Mouse (Mus musculus) hindbrain, postnatal 0 days (tissue): Measurements from ENCODE around the gene Polg2. TPM values are rescaled to one million over a fixed set of nuclear protein-coding genes. Genes with fewer than 3 reads are reported as not detected.
A peak's percentile ranks its signal among the peaks of the same experiment; 100 is the strongest.

Source experiments
- ATAC-seq: fragments of 200-750 bp; cut with Nextera tagmentation; 2 replicates; pipeline ENCODE4 v1.8.0; 2017; ENCODE audit warnings: mild to moderate bottlenecking, moderate TSS enrichment, moderate library complexity
- DNase-seq: peaks from one replicate; pipeline ENCODE4 v3.0.0-alpha.2; 2015; ENCODE audit warnings: low spot score
- H3K27ac ChIP-seq: fragments of 300-500 bp; sonication (generic); 2 replicates; pipeline ENCODE4 v1.5.1; 2014; ENCODE audit warnings: mild to moderate bottlenecking
- H3K27me3 ChIP-seq: fragments of 300-500 bp; sonication (generic); 2 replicates; pipeline ENCODE4 v1.6.1; 2014; ENCODE audit warnings: low read length, mixed read lengths; ENCODE audit not compliant: insufficient read depth
- H3K36me3 ChIP-seq: fragments of 300-500 bp; sonication (generic); 2 replicates; pipeline ENCODE4 v1.6.1; 2014; ENCODE audit warnings: low read length, mixed read lengths; ENCODE audit not compliant: insufficient read depth
- H3K4me1 ChIP-seq: fragments of 300-500 bp; sonication (generic); 2 replicates; pipeline ENCODE4 v1.6.1; 2014; ENCODE audit warnings: antibody characterized with exemption, low read length, mixed read lengths; ENCODE audit not compliant: insufficient read depth
- H3K4me2 ChIP-seq: fragments of 300-500 bp; sonication (generic); 2 replicates; pipeline ENCODE4 v1.6.1; 2014; ENCODE audit warnings: low read depth, mild to moderate bottlenecking, low read length, moderate library complexity, mixed read lengths
- H3K4me3 ChIP-seq: fragments of 300-500 bp; sonication (generic); 2 replicates; pipeline ENCODE4 v1.5.1; 2014; ENCODE audit warnings: low read length
- H3K9ac ChIP-seq: fragments of 300-500 bp; sonication (generic); replicated peaks from 2 replicates; pipeline ENCODE4 v1.6.1; 2014; ENCODE audit warnings: mild to moderate bottlenecking, low read length, moderate library complexity, mixed read lengths
- H3K9me3 ChIP-seq: fragments of 300-500 bp; sonication (generic); 2 replicates; pipeline ENCODE4 v1.6.1; 2016; ENCODE audit warnings: low read length, mixed read lengths
- CTCF ChIP-seq: IDR thresholded peaks from 2 replicates; pipeline ENCODE4 v1.5.1; 2016; ENCODE audit warnings: antibody characterized with exemption, control low read depth, low read depth
- WGBS: fragments of 180-500 bp; shearing (Covaris S2); extraction: QIAGEN DNeasy Blood & Tissue Kit; methylation state at CpG from one replicate; pipeline ENCODE4 v1.1.7; 2014; 5-methylcytosine and 5-hydroxymethylcytosine counted together
- microRNA-seq, 2 experiments: library from miRNA; unstranded; fragments of <30 nt; microRNA quantifications; one replicate each; pipeline ENCODE4; 2016
- polyA plus RNA-seq: library from polyadenylated mRNA; unstranded; fragments of >200 nt; fragmentation: Nextera tagmentation; extraction: Ambion mirVana; gene quantifications from 2 replicates; pipeline ENCODE4 v1.2.1, GENCODE M21; 2015
- total RNA-seq: library from RNA; depleted of rRNA; stranded (reverse); fragments of >200 nt; gene quantifications from 2 replicates; pipeline ENCODE4 v1.2.3, GENCODE M21; 2014; rRNA removed

The Polg2 gene
- total and polyA plus RNA-seq, 2 experiments from 2014 or later, result 8.3 to 9.5 TPM

GRCm38 (mm10) chr11:106723611-106724125 is 55.7 kb downstream of the Polg2 start:
- DNase-seq (peak; percentile 32), ATAC-seq (no peak)
- H3K9me3 ChIP-seq, result no peaks in the 10 kb centered on the region
- 72% methylated on average over 15 of the region's 15 CpGs for WGBS
- TF ChIP-seq CTCF, result no peak
- 0 out of 2 replicates have a peak overlapping the region, but pooled peaks have one; percentile 10 for H3K4me2 ChIP-seq
- no peak overlapping the region for H3K27ac ChIP-seq
- H3K4me3 ChIP-seq, result no peak overlapping the region
- H3K36me3 ChIP-seq, result no peaks in the 10 kb centered on the region
- H3K9ac ChIP-seq, result no peak overlapping the region
- no peaks in the 10 kb centered on the region for H3K27me3 ChIP-seq
- no peaks in the 10 kb centered on the region for H3K4me1 ChIP-seq

GRCm38 (mm10) chr11:106722831-106723361 is 56.4 kb downstream of the Polg2 start:
- 21% methylated on average over 7 of the region's 7 CpGs for WGBS
- TF ChIP-seq CTCF, result no peak
- DNase-seq, result no peak
- H3K36me3 ChIP-seq, result no peaks in the 10 kb centered on the region
- H3K4me3 ChIP-seq, result no peak overlapping the region
- no peak for ATAC-seq
- no peaks in the 10 kb centered on the region for H3K27me3 ChIP-seq
- no peak overlapping the region for H3K27ac ChIP-seq
- H3K9me3 ChIP-seq, result no peaks in the 10 kb centered on the region
- no peak overlapping the region for H3K9ac ChIP-seq
- H3K4me1 ChIP-seq, result no peaks in the 10 kb centered on the region
- no peak overlapping the region for H3K4me2 ChIP-seq

- H3K27ac ChIP-seq, result no peak overlapping the region
Observed at GRCm38 (mm10) chr11:106720379-106720778, 59.0 kb downstream of the Polg2 start.

More at GRCm38 (mm10) chr11:106720379-106720778, 59.0 kb downstream of the Polg2 start:
- no peak overlapping the region for H3K4me3 ChIP-seq
- no peaks in the 10 kb centered on the region for H3K27me3 ChIP-seq
- H3K36me3 ChIP-seq, result no peaks in the 10 kb centered on the region
- no peaks in the 10 kb centered on the region for H3K9me3 ChIP-seq
- DNase-seq (no peak), ATAC-seq (no peak)
- no peak overlapping the region for H3K9ac ChIP-seq
- no peaks in the 10 kb centered on the region for H3K4me1 ChIP-seq
- H3K4me2 ChIP-seq, result no peak overlapping the region
- no peak for TF ChIP-seq CTCF
- WGBS, result 91% methylated on average over 8 of the region's 8 CpGs

Small RNAs within 50 kb of the gene (microRNA-seq; reads per million reads assigned to microRNA genes)
- gene Gm25994, result 0 reads per million in 2 experiments
- 6.9 to 11.1 reads per million in 2 experiments for gene Mir3064

Other genes starting within 250 kb of the Polg2 start
- gene Tex2, start 166.1 kb downstream of the Polg2 start, total RNA-seq, result 46.2 and 60.5 TPM in 2 replicates
- gene Tex2, start 166.1 kb downstream of the Polg2 start, polyA plus RNA-seq, result 30.0 and 30.8 TPM in 2 replicates
- 19.2 and 20.1 TPM in 2 replicates for gene Pecam1, start 28.9 kb downstream of the Polg2 start, total RNA-seq
- gene Pecam1, start 28.9 kb downstream of the Polg2 start, polyA plus RNA-seq, result 10.9 and 11.2 TPM in 2 replicates
- 0.40 TPM in 1 of 2 replicates, not detected in the other for gene Milr1, start 28.3 kb downstream of the Polg2 start, total RNA-seq
- 0.56 and 0.72 TPM in 2 replicates for gene Milr1, start 28.3 kb downstream of the Polg2 start, polyA plus RNA-seq
- gene Ddx5, start 9.6 kb upstream of the Polg2 start, total RNA-seq, result 288 and 416 TPM in 2 replicates
- gene Ddx5, start 9.6 kb upstream of the Polg2 start, polyA plus RNA-seq, result 272 and 274 TPM in 2 replicates
- gene Cep95, start 9.7 kb upstream of the Polg2 start, total RNA-seq, result 2.6 and 9.0 TPM in 2 replicates
- 7.2 and 8.7 TPM in 2 replicates for gene Cep95, start 9.7 kb upstream of the Polg2 start, polyA plus RNA-seq
- 27.2 and 35.7 TPM in 2 replicates for gene Smurf2, start 141.2 kb upstream of the Polg2 start, total RNA-seq
- 8.7 TPM in 2 replicates for gene Smurf2, start 141.2 kb upstream of the Polg2 start, polyA plus RNA-seq
- 85.8 and 94.4 TPM in 2 replicates for gene Kpna2, start 220.0 kb upstream of the Polg2 start, total RNA-seq
- 106 and 111 TPM in 2 replicates for gene Kpna2, start 220.0 kb upstream of the Polg2 start, polyA plus RNA-seq
- 6.8 and 9.7 TPM in 2 replicates for gene 1810010H24Rik, start 246.1 kb upstream of the Polg2 start, total RNA-seq
- 10.6 and 12.0 TPM in 2 replicates for gene 1810010H24Rik, start 246.1 kb upstream of the Polg2 start, polyA plus RNA-seq